Mouse (Mus musculus) small intestine, adult 2 months (tissue): ENCODE measurements at regions not wholly inside any gene's neighbourhood (a gene's known extent, or its start where the extent isn't known, plus 50 kb on each side); places are given as distances from the start of the nearest gene placed in this dataset.
"Not testable (repeated sequence)": the region's sequence is repeated elsewhere in the genome, so short reads cannot be mapped to it uniquely, and the experiment has no call there.

Experiments used
- H3K27ac ChIP-seq: fragments of 200-500 bp; 2 replicates; pipeline ENCODE4 v1.5.1; 2012; ENCODE audit warnings: low read depth, low read length, control low read depth, inconsistent platforms; ENCODE audit not compliant: insufficient read depth
- H3K27me3 ChIP-seq: fragments of 200-500 bp; 2 replicates; pipeline ENCODE4 v1.6.1; 2012; ENCODE audit warnings: mild to moderate bottlenecking, moderate library complexity, low read length, inconsistent platforms; ENCODE audit not compliant: control insufficient read depth, insufficient read depth
- H3K36me3 ChIP-seq: fragments of 200-500 bp; 2 replicates; pipeline ENCODE4 v1.6.1; 2012; ENCODE audit warnings: mild to moderate bottlenecking, low read length, control low read depth, inconsistent platforms; ENCODE audit not compliant: control insufficient read depth, insufficient read depth
- H3K4me1 ChIP-seq: fragments of 200-500 bp; 2 replicates; pipeline ENCODE4 v1.6.1; 2012; ENCODE audit warnings: low read length, inconsistent platforms, mixed read lengths; ENCODE audit not compliant: control insufficient read depth, insufficient read depth, insufficient read length
- H3K4me3 ChIP-seq: fragments of 200-500 bp; 2 replicates; pipeline ENCODE4 v1.5.1; 2012; ENCODE audit warnings: low read depth, mild to moderate bottlenecking, control low read depth, inconsistent platforms, low read length, moderate library complexity
- CTCF ChIP-seq: fragments of 200-500 bp; IDR thresholded peaks from 2 replicates; pipeline ENCODE4 v1.5.1; 2012; ENCODE audit warnings: low read depth, mild to moderate bottlenecking, control low read depth, inconsistent platforms, low read length, moderate library complexity, mixed read lengths; ENCODE audit not compliant: insufficient replicate concordance, insufficient read length; ENCODE audit errors: extremely low read depth
- POLR2A ChIP-seq: fragments of 200-500 bp; IDR thresholded peaks from 2 replicates; pipeline ENCODE4 v1.6.1; 2012; ENCODE audit warnings: low read depth, mild to moderate bottlenecking, control low read depth, inconsistent platforms, low read length, moderate library complexity
- WGBS: fragments of 180-500 bp; shearing (Covaris S2); methylation state at CpG from one replicate; pipeline ENCODE4 v1.1.7; 2018; 5-methylcytosine and 5-hydroxymethylcytosine counted together

- Histone ChIP-seq H3K4me1 (no peaks in the 10 kb centered on the region), H3K27me3 (no peaks in the 10 kb centered on the region), H3K27ac (no peak overlapping the region), H3K4me3 (no peak overlapping the region), H3K36me3 (no peaks in the 10 kb centered on the region)
- TF ChIP-seq CTCF (no peak), POLR2A (no peak)
- 57% methylated on average over 2 of the region's 2 CpGs for WGBS
Measured at GRCm38 (mm10) chr5:45382804-45383203, 67.2 kb downstream of the Qdpr start.

GRCm38 (mm10) chr5:45378486-45378885 lies 71.5 kb downstream of the Qdpr start:
- WGBS: 21% methylated on average over 2 of the region's 2 CpGs

GRCm38 (mm10) chr5:45373069-45373468 lies 77.0 kb downstream of the Qdpr start:
- H3K36me3 ChIP-seq: no peaks in the 10 kb centered on the region
- WGBS: 73% methylated on average over 2 of the region's 2 CpGs
- H3K4me1 ChIP-seq: no peaks in the 10 kb centered on the region
- TF ChIP-seq POLR2A (no peak), CTCF (no peak)
- no peak overlapping the region for H3K27ac ChIP-seq
- H3K4me3 ChIP-seq: no peak overlapping the region
- no peaks in the 10 kb centered on the region for H3K27me3 ChIP-seq

More at GRCm38 (mm10) chr5:45378486-45378885, 71.5 kb downstream of the Qdpr start:
- no peaks in the 10 kb centered on the region for H3K27me3 ChIP-seq
- no peaks in the 10 kb centered on the region for H3K36me3 ChIP-seq
- H3K4me1 ChIP-seq: no peaks in the 10 kb centered on the region
- H3K27ac ChIP-seq: no peak overlapping the region
- TF ChIP-seq CTCF: no peak
- TF ChIP-seq POLR2A: no peak
- H3K4me3 ChIP-seq: no peak overlapping the region

- Histone ChIP-seq H3K4me1 (no peaks in the 10 kb centered on the region), H3K27me3 (no peaks in the 10 kb centered on the region), H3K36me3 (no peaks in the 10 kb centered on the region), H3K4me3 (no peak overlapping the region), H3K27ac (no peak overlapping the region)
- TF ChIP-seq POLR2A (no peak), CTCF (no peak)
- 54% methylated on average over 6 of the region's 6 CpGs for WGBS
Measured at GRCm38 (mm10) chr5:45368451-45368850, 81.6 kb downstream of the Qdpr start.

- H3K4me1 ChIP-seq: no peaks in the 10 kb centered on the region
- H3K36me3 ChIP-seq: no peaks in the 10 kb centered on the region
- TF ChIP-seq POLR2A (no peak), CTCF (no peak)
- H3K4me3 ChIP-seq: no peak overlapping the region
- H3K27me3 ChIP-seq: no peaks in the 10 kb centered on the region
- H3K27ac ChIP-seq: no peak overlapping the region
Measured at GRCm38 (mm10) chr5:45360189-45360588, 89.8 kb downstream of the Qdpr start.

GRCm38 (mm10) chr5:45340411-45340810 lies 109.6 kb downstream of the Qdpr start:
- 64% methylated on average over 3 of the region's 3 CpGs for WGBS
- Histone ChIP-seq H3K36me3 (no peaks in the 10 kb centered on the region), H3K4me3 (no peak overlapping the region), H3K27ac (no peak overlapping the region), H3K27me3 (no peaks in the 10 kb centered on the region), H3K4me1 (no peaks in the 10 kb centered on the region)
- TF ChIP-seq POLR2A (no peak), CTCF (no peak)

- no peaks in the 10 kb centered on the region for H3K4me1 ChIP-seq
- H3K27ac ChIP-seq: no peak overlapping the region
- H3K4me3 ChIP-seq: no peak overlapping the region
- H3K36me3 ChIP-seq: no peaks in the 10 kb centered on the region
- TF ChIP-seq POLR2A (no peak), CTCF (no peak)
- no peaks in the 10 kb centered on the region for H3K27me3 ChIP-seq
- 43% methylated on average over 2 of the region's 2 CpGs for WGBS
Measured at GRCm38 (mm10) chr5:45336801-45337200, 113.2 kb downstream of the Qdpr start.

- H3K36me3 ChIP-seq, H3K27ac ChIP-seq, H3K27me3 ChIP-seq, H3K4me3 ChIP-seq, H3K4me1 ChIP-seq: not testable (repeated sequence)
- 23% methylated on average over 2 of the region's 2 CpGs for WGBS
Measured at GRCm38 (mm10) chr5:45324468-45324867, 125.6 kb downstream of the Qdpr start.
